Mouse (Mus musculus) CD4-positive naive resting alpha-beta T cell, adult 57 days (primary cell): Measurements from ENCODE around the gene S100a10. TPM values are rescaled to one million over a fixed set of nuclear protein-coding genes. Genes with fewer than 3 reads are reported as not detected.

Experiments used
- total RNA-seq: library from RNA; stranded (reverse); gene quantifications from one replicate; pipeline ENCODE4 v1.2.4, GENCODE M21; 2023

The S100a10 gene
- total RNA-seq: 209 TPM

DNA sequence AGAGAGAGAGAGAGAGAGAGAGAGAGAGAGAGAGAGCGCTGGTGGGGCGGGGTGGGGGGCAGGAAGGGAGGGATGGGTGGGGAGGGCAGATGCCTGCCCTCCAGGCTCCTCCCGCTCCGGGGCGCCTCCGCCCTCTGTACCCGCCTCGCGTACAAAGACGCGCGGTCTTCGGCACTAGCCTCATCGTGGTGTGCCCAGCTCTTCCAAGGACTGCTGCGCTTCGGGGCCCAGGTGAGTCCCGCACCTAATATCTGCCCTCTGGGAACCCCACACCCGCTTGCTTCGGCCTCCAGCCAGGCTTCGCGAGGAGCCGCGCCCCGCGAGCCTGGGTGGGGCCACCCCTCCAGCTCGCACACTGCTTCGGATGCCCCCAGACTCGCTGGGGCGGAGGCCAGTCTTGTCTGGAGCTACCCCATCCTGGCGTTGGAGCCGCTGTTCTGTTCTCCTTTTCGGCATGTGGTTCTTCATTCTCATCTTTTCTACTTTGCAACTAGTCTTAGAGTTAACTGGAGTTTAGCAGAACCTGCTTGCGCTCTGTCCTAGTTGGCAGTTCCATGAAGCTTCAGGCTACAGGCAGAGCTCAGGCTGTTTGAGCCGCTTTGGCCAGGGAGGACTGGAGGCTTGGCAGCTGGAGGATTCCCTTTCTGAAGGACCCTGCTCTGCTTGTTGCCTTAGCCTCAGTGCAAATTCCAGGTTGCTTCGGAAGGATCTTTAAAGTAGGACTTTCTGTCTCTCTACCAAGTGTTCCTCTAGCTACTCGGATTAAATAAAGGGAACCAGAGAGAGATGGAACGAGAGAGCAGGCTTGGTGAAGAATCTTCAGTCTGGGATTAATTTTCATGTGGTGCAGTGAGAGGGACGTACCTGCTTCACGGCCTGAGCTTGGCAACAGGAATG is at the start of gene S100a10:
S100a10 (plus strand) TSS at position 100 of the 897 bp plus-strand sequence.

DNA sequence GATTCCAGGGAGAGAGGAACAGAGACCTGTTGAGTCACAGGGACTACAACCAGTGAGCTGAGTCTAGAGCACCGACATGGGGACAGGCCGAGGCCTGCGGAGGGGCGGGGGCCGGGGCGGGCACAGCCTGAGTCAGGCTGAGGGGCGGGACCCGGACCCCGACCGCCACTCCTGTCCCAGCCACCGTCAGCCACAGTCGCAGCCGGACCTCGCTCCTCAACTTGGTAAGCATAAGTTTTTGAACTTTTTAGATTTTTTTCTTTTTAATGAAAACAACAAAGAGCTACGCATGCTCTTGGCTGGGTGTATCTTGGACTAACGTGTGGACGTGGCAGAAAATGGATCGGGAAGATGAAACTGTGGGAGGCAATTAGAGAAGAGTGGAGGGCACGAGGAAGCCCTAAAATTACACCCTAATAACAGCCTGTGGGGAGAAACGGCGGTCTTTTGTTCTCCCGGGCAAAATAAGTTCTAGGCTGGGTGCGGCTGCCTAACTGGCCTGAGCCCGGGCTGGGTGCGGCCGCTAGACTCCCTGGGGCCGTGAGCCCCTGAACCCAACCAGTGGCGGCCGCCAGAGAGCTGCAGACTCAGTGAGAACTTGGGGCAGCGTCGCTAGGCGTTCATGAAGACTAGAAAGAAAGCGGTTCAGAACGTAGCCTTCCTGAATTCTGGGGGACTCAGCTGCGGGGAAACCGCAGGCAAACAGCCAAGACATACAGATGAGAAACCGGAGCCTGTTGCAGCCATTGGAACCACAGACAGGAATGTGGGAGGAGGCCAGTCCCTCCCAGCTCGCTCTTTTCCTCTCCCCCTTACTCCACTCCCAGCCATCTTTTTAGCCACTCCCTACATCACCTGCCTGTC is 34.3 kb upstream of the S100a10 start, which contains the start of gene S100a11:
S100a11 (plus strand) TSS at position 159 of the 864 bp plus-strand sequence.

Other genes starting within 250 kb of the S100a10 start
- not detected for gene Hrnr, start 235.3 kb upstream of the S100a10 start, total RNA-seq
- gene Rptn, start 161.4 kb upstream of the S100a10 start, total RNA-seq: not detected
- not detected for gene Tchh, start 112.8 kb upstream of the S100a10 start, total RNA-seq
- not detected for gene Tchhl1, start 86.3 kb upstream of the S100a10 start, total RNA-seq
- gene S100a11, start 34.6 kb upstream of the S100a10 start, total RNA-seq: 123 TPM
- not detected for gene Tdpoz2, start 97.6 kb downstream of the S100a10 start, total RNA-seq
- gene Tdpoz1, start 121.2 kb downstream of the S100a10 start, total RNA-seq: not detected
- not detected for gene Gm37596, start 138.0 kb downstream of the S100a10 start, total RNA-seq
- not detected for gene Gm5773, start 217.9 kb downstream of the S100a10 start, total RNA-seq
- not detected for gene Tdpoz4, start 241.3 kb downstream of the S100a10 start, total RNA-seq